Mouse (Mus musculus) testis, adult 2 months (tissue): ENCODE measurements at regions not wholly inside any gene's neighbourhood (a gene's known extent, or its start where the extent isn't known, plus 50 kb on each side); places are given as distances from the start of the nearest gene placed in this dataset.

Experiments
- CTCF ChIP-seq: fragments of 200-500 bp; IDR thresholded peaks from 2 replicates; pipeline ENCODE4 v1.5.1; 2012; ENCODE audit warnings: low read depth, mild to moderate bottlenecking, inconsistent platforms, low read length, moderate library complexity; ENCODE audit not compliant: control insufficient read depth, insufficient read depth, insufficient replicate concordance
- POLR2A ChIP-seq: fragments of 200-500 bp; IDR thresholded peaks from 2 replicates; pipeline ENCODE4 v1.6.1; 2012; ENCODE audit warnings: low read depth, mild to moderate bottlenecking, inconsistent platforms, low read length, moderate library complexity; ENCODE audit not compliant: control insufficient read depth

DNA sequence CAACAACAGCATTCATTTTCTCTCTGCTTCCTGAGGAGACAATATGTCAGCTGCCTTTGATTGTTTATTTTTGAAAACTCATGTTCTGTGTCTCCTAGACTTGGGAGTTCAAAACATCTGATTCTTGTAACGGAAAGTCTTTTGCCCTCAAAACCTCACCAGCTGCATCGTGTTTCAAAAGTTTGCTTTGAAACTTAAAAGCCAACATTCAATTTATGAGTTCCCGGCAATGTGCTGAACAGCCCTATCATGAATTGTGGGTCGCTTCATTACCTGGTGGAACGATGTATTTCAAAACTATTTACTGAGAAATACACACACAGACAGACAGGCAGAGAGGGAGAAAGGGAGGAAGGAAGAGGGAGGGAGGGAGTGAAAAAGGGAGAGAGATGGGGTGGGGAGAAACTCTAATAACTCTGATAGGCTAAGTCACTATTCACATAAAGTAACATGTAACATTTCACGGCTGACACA, 356.3 kb upstream of the Lmcd1 start:
- TF ChIP-seq POLR2A (no peak), CTCF (no peak)
